Mouse (Mus musculus): Measurements from ENCODE around the gene Plxdc1. TPM values are rescaled to one million over a fixed set of nuclear protein-coding genes. Genes with fewer than 3 reads are reported as not detected.

Plxdc1 gene
- total RNA-seq, 2 experiments from 2014 or later, result 5.1 to 6.2 TPM

- intact Hi-C loops (cut with DNase I), result no loop called here
- DNase-seq, result no peak
These were observed 32.8 kb upstream of the Plxdc1 start for GRCm38 (mm10) chr11:98018858-98019641.

GRCm38 (mm10) chr11:98018222-98018621, 32.0 kb upstream of the Plxdc1 start:
- intact Hi-C loops (cut with DNase I), result no loop called here
- DNase-seq, result no peak

GRCm38 (mm10) chr11:98016824-98017223, 30.6 kb upstream of the Plxdc1 start:
- intact Hi-C loops (cut with DNase I), result no loop called here

DNA sequence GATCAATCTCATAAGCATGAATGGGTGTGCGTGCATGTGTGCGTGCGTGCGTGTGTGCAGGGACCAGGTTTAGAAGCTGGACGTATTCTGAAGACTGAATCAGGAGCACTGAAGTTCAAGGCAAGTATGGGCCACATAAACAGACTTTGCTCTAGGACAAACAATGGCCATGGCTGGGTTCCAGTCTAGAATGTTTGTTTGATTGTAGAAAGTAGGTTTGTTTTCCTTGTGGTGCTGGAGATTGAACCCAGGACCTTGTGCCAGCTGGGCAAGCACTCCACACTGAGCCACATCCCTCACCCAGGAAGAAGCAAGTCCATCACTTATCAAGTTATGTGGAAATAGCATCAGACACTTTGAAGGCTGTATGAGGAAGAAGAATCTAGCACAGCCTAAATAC, 29.9 kb upstream of the Plxdc1 start:
- intact Hi-C loops (cut with DNase I), result no loop called here
- DNase-seq, result no peak

More at GRCm38 (mm10) chr11:98016824-98017223, 30.6 kb upstream of the Plxdc1 start:
- DNase-seq, result no peak

GRCm38 (mm10) chr11:98012831-98013230, 26.6 kb upstream of the Plxdc1 start:
- no peak for DNase-seq
- intact Hi-C loops (cut with DNase I), result no loop called here

GRCm38 (mm10) chr11:98011716-98012115, 25.5 kb upstream of the Plxdc1 start:
- no peak for DNase-seq
- intact Hi-C loops (cut with DNase I), result no loop called here

GRCm38 (mm10) chr11:98008087-98008486, 21.8 kb upstream of the Plxdc1 start:
- DNase-seq, result no peak
- intact Hi-C loops (cut with DNase I), result no loop called here

- peak; percentile 52 to 58 for DNase-seq
- intact Hi-C loops (cut with DNase I), result no loop called here
These were observed 19.4 kb upstream of the Plxdc1 start for GRCm38 (mm10) chr11:98005686-98006085.

DNA sequence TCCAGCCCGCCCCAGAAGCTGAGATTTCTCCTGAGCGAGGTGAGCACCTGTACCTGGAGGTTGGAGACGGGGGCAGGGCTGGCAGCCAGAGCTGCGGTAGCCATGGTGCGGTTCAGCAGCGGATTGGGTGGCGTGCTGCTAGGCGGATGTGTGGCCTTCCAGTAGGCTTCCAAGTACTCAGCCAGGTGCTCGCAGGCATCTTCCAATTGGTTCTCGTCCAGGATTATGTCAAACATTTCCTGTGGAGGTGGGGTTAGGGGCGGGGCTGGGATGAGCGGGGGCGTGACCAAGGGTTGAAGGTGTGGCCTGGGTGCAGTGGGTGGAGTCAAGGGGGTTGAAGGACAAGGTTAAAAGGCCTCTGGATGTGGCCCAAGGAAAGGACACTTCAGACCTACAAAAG, 18.8 kb upstream of the Plxdc1 start:
- intact Hi-C loops (cut with DNase I), result no loop called here
- DNase-seq, result no peak

GRCm38 (mm10) chr11:98004161-98004560, 17.9 kb upstream of the Plxdc1 start:
- DNase-seq, result no peak
- intact Hi-C loops (cut with DNase I), result no loop called here

GRCm38 (mm10) chr11:98003171-98003671, 17.0 kb upstream of the Plxdc1 start:
- DNase-seq, result no peak
- intact Hi-C loops (cut with DNase I), result no loop called here

GRCm38 (mm10) chr11:98002627-98003026, 16.4 kb upstream of the Plxdc1 start:
- intact Hi-C loops (cut with DNase I), result loop anchor here (1.0 kb wide), 1 partner anchor 102 kb away; no protein-coding TSS in a partner anchor
- DNase-seq, result peak; percentile 76 to 87

DNA sequence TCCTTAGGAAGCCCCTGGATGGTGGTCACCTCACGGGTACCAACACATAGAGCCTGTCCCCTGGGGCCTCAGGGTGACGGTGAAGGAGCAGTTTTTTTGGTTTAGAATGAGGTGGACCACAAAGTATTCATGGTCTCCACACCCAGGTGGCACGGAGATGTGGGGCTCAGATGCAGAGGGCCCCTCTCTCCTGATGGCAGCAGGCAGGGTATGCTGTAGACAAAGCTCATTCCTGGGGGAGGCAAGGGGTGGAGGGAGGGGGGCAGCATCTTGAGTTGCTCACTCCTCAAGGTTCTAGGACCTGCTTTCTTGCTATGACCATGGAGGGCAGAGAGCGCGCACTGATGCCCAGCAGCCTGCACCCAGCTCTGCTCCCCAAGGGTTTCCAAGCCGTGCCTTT, 15.7 kb upstream of the Plxdc1 start:
- no peak for DNase-seq
- intact Hi-C loops (cut with DNase I), result loop anchor here (1.0 kb wide), 1 partner anchor 102 kb away; no protein-coding TSS in a partner anchor

DNA sequence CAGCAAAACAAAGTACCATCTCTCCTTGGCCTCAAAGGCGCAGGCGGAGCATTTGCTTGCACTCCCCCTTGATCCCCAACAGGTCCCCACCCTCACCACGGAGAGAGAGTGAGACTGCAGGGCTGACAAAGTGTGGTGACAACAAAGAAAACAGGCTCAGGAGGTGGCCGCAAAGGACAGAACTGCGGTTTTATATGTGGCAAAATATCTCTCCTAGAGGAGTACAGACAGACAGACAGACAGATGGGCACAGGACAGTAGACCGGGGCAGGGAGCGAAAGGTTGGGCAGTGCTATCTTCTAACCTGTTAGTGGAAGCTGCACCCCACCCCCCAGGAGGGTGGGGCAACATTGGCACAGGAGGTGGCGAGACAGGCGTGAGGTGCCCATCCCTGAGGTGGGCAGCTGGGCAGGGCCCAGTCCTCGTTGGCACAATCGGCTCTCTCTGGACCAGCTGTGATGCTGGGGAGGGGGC, 15.1 kb upstream of the Plxdc1 start:
- intact Hi-C loops (cut with DNase I), result no loop called here
- no peak for DNase-seq

- no peak for DNase-seq
- intact Hi-C loops (cut with DNase I), result no loop called here
These were observed 14.3 kb upstream of the Plxdc1 start for GRCm38 (mm10) chr11:98000378-98001140.

- no peak for DNase-seq
These were observed 13.5 kb upstream of the Plxdc1 start for GRCm38 (mm10) chr11:97999748-98000147.

DNA sequence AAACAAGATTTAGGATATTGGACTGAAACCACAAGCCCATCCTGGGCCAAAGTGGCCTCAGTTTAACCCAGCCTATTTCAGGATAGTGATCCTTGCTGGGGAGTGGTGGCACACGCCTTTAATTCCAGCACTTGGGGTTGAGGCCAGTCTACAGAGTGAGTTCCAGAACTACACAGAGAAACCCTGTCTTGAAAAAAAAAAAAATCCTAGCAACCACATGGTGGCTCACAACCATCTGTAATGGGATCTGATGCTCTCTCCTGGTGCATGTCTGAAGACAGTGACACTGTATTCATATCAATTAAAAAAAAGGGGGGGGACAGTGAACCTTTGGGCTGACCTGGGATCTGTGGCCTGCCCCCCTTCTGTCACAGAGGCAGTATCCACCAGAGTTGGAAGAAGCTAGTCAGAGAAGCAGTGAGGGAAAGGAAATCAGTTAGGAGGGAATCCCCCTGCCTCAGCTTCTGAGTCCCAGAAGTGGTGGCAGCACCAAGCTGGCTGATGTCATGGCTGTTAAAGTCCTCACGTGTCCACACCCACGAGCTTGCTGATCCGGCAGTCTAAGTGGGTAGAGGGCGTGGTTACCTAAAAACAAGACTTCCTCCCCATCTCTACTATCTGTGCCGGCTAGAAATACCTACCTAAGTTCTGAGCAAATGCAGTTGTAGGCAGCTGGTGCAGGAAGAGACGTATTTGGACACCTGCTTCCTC, 12.8 kb upstream of the Plxdc1 start:
- DNase-seq, result no peak

More at GRCm38 (mm10) chr11:97999748-98000147, 13.5 kb upstream of the Plxdc1 start:
- intact Hi-C loops (cut with DNase I), result no loop called here

DNA sequence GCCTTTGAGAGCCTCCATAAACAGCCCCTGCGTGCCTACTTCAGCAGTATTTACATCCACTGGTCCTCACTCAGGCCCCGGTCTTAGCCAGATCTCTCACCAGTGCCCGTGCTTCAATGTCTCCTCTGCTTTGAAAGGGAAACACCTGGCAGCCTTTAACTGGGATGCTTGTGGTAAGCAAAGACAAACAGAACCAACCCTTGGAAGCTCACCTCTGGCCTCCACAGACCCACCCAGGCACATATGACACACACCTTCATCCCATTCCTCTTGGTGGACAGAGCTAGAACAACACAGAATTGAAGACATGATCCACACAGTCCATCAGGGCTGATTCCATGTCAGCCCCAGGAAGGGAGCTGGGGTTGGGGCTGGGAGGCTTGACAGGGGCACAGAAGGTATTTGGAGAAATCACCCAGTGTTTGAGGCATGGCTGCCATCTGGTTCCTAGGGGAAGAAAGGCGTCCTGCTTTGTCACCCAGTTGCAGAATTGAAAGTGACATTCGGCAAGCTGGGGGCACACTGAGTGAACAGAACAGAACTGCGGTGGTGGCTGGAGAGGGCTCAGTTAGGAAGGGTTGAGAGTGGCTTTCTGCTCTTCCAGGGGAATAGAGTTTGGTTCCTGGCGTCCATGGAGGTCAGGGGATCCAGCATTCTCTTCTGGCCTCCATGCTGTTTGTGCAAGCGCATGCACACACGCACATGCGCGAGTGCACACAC, 12.0 kb upstream of the Plxdc1 start:
- no peak for DNase-seq
- intact Hi-C loops (cut with DNase I), result no loop called here

More for the DNA sequence above, 12.8 kb upstream of the Plxdc1 start:
- intact Hi-C loops (cut with DNase I), result no loop called here

DNA sequence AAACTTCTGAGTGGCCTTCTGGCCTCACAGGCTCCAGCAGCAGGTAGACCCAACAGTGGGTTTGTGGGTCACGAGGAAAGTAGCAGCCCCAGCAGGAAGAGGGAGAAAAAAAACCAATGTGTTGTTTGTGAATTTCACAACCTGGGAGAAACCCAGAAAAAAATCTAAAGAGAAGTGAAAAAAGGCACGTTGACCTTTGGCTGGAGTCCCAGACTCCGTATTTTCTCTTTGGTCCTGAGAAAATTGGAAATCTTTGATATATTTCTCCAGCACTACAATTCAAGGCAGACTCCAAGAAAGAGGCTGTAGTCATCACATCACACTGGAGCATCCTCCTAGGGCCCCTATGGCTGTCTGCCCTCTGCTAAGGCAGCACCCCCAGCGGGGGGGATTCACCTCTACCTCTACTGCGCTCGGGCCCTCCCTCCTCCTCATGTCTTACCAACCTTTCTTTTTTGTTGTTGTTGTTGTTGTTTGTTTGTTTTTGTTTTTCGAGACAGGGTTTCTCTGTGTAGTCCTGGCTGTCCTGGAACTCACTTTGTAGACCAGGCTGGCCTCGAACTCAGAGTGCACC, 11.2 kb upstream of the Plxdc1 start:
- no peak for DNase-seq
- intact Hi-C loops (cut with DNase I), result no loop called here

DNA sequence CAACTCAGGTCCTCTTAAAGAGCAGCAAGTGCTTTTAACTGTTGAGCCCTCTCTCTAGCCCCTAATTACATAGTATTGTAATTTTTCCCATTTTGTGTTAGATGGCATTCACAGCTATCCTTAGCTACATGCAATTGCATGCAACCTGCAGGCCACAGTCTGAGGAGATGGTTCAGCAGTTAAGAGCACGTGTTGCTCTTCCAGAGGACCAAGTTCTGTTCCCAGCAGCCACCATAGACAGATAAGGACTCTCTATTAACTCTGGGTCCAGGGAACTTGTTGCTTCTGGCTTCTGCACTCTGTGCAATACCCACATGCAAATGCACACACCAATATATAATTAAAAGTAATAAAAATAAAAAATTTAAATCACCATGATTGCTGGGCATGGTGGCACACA, 10.4 kb upstream of the Plxdc1 start:
- intact Hi-C loops (cut with DNase I), result no loop called here
- DNase-seq, result no peak
